Mouse (Mus musculus): Measurements from ENCODE around the gene Rel.
"Not testable (repeated sequence)": the region's sequence is repeated elsewhere in the genome, so short reads cannot be mapped to it uniquely, and the experiment has no call there.

Gene Rel

DNA sequence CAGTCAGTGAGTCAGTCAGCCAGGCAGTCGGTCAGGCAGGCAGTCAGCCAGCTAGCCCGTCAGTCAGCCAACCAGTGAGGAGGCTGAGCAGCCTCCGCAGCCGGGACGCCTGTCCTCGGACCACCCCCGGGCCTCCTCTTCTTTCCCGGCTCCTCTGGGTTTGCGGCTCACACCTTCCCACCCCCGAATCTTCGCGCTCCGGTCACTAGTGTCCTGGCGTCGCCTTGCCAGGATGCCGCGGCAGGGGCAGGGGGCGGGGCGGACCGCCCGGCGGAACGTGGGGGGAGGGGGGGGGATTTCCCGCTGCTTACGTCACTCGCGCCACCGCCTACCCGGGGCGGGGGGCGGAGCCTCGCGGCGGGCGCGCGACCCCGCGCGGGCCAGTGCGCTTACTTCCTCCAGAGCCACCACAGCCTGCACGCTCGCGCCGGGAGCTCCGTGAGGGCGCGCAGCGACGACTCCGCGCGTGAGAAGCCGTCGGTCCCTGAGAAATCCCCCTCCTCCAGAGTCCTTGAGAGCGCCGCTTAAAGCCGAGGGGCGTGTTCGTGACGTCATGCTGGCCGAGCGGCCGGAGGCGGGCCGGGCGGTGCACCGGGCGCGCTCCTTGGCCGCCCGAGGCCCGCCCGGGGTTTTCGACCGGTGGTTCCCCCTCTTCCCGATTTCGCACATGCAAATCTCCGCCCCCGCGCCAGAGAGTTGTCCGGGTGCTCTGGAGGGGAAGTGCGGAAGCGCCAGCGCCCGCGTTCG lies at the start of gene Rel:
Gene Rel, minus strand, starts transcription at position 211 of the 747 bp plus-strand sequence.
- DNase-seq, result peak; percentile 89

DNA sequence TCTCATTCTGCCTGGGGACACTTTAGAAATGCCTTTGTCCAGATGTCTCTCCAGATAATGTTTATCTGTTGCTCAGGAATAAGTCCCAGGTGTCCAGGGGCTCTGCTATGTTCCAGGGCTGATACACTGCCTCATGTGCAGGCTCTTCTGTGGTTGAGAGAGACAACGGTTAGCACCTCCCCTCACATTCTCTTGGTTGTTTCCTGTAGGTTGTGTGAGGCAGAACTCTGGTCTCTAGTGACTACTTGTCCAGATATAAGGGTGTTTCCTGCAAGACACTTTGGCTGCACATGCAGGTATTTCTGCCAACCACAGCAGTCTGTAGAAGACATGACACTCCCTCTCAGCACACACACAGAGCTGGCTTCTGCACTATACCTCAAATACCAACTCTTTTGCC lies 48.0 kb upstream of the Rel start:
- no peak for DNase-seq

DNA sequence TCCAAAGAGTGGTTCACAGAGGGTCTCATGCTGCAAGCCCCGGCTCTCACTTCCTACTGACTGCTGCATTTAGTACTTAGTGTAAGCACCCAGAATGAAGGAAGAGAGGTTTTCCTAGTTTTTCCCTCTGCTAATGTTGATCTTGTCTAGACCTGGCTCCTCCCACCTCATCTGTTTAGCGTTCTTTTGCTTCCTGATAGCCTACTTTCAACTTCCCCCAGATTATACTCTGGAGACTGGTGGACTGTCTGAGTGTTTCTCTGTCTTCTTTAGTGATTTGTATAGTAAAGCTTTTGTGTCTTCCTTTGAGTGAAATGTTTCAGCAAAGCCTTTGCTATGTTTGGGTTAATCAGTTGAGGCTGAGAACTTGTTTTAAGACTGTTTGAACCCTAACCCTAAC lies 40.0 kb upstream of the Rel start:
- DNase-seq, result no peak

DNA sequence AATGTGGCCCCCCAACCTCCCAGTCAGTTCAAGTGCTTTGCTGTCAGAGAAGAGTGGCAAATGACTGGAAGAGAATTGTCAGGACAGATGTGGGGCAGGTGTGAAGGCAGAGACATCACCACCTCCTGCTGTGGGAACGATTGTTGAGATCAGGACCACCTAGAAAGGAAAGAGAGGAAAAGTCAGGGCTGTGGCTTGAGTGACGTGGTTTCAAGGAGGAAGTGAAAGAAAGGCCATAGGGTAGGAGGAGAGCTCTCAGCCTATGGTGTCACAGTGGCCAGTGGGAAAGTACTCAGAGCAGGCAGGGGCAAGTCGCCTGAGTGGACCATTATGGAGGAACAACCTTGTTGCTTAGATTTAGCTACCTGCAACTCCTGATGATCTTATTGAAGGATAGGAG lies 34.9 kb upstream of the Rel start:
- no peak for DNase-seq

DNA sequence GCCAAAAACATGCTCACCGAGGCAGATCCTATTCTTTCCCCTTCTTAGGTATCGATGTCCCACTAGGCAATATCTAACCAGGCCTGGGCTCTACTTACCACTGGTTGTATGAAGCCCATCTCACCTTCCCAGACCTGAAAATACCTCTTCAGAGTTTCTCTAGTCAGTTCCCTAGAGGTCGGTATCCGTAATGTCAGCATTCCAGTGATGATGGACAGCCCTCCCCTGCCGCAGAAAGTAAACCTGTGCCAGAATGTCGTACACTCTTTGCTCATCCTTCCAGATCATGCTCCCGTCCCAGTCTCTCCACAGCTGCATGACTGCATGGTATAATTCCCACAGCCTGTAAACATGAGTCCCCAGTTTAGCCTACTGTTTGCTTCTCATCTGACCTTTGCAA lies 32.4 kb upstream of the Rel start:
- DNase-seq, result no peak

DNA sequence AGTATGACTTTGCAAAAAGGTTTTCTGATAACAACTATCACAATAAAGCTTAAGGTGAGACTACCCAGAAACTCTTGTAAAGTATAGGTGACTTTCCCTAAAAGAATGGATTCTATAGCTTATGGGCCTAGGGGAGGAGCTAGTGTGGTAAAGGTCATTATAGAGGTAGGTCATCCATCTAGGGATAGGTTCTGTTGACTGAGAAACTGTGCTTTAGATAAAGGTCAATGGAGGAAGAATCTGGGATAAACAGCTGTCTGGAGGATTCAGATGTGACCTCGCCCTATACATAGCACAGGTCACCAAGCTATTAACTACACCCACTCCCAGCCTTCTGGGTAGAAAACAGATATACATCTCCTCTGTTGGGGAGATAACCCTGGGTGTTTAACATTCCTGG lies 31.5 kb upstream of the Rel start:
- DNase-seq, result no peak

DNA sequence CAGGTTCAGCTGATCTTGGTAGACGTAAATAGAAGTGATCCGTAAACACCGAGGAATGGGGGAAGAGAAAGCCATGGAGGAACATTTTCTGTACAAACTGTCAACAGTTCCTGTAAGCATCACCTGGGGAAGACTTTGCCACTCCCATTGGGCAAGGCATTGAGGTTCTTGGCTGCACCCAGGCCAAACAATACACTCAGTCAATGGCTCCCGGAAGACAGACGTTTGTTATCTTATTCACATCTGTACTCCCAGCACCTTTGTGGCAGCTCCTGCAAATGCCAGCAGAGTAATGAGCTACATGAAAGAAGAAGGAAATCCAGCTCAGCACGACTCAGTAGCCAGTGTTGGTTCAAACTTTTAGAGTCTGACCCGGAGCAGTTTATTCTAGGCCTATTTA lies 31.1 kb upstream of the Rel start:
- DNase-seq, result no peak

DNA sequence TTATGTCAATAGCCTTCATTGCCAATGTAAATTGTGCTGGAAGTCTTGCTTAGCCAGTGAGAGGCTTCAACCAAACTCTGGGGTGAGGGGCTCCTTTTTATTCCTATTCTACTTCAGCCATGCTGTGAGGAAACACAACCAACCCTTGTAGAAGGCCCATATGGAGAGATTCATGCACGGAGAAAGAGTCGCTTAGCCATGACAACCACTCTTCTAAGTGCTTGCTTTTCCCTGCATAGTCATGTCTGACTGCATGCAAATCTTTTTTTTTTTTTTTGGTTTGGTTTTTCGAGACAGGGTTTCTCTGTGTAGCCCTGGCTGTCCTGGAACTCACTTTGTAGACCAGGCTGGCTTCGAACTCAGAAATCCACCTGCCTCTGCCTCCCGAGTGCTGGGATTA lies 12.9 kb upstream of the Rel start:
- not testable (repeated sequence) for DNase-seq

DNA sequence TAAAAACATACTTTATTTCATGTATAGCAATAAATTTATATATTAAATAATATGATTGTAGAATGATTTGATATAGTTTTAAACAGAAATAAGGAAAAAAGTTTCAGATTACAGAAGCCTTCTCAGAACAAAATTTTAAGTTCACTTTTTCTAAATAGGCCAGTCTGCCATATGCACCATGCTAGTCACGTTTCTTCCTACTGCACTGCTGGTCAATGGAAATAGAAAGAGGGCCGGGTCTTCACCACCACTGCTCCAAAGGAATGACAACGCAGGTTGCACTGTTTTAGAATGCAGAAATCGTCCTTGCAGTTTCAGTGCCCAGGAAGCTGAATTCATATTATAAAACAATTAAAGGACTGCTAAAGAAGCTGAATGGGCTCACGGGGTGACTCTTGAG lies 12.3 kb upstream of the Rel start:
- DNase-seq, result no peak

DNA sequence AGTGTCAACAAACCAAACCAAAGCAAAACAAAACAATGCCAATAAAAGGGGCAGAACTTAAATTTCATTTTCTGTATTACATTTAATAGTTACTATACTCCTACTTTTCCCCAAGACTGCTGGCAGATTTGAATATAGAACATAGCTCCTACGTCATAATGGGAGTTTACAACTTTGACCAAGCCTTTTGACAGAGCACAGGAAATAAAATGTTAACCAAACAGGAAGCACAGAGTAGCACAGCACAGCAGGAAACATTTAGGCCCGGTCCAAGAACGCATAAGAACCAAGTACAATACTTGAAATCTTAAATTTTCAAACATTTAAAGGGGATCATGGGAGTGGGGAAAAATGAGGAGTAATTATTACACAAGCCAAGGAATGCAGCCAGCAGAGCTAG lies 11.3 kb upstream of the Rel start:
- no peak for DNase-seq

DNA sequence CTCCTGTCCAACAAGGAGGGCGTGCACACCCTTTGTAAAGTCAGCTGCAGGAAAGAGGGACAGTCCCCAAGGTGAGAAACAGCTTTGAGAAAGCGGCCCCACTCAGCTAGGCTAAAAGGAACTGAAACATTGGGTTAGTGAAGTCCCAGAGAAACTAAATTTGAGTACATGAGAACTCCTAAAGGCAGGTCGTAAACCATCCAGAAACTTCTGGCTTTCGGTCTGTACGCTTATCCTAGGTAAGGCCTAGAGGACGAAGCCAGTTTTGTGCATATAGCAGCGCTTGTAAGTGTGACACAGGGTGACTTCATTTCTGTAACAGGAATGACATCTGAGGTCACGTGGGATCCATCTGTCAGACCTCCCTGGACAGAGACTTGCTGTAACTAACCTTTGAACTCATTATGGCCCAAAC lies 8.0 kb upstream of the Rel start:
- DNase-seq, result no peak

DNA sequence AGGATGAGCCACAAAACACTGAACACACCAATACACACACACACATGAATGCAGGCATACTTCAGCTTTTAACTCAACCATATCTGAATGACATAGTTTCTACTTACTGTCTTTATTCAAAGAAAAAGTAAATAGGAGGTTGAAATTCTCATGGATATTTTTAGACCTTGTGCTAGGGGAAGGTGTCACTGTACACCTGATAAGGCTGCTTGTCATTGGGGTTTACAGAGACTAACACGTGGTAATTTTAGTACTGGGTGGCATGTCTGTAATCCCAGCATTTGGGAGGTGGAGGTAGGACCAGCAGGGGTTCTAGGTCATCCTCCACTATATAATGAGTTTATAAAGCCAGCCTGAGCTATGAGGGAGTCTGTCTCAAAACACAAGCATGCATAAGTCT lies 1.7 kb upstream of the Rel start:
- no peak for DNase-seq

DNA sequence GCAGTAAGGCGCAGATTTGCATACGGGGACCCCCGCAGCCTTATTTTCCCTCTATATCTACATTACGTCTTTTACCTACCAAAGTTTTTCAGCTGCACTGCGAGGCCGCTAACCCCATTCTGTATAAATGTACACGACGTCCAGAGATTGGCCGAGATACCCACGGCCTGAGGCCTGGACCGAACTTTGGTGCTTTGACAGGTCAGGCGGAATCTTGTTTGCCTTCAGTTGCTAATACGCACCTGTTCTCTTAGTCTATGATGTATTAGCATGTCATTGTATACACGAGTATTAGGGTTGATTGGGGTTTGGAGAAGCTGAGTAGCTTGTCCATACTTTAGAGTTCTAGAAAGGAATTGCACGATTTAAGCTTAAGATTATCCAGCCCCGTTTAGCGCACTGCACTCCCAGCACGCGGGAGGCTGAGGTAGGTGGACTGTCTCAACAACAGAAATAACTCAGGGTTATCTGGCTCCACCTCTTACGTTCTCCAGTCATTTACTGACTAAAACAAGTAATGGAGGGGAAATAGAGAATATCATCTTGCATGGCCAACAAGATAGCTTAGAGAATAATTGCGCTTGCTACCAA lies 832 bp upstream of the Rel start:
- DNase-seq, result no peak

DNA sequence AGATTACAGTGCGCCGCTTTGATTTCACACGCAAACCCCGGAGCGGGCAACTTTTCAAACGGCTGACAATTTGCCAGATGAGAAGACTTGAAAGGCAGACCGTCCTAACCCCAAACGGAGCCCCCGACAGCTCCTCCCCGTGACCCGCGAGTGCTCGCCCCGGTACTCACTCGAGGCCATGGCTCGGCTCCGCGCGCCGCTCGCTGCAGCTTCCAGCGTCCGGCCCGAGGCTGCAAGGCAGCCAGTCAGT lies 335 bp downstream of the Rel start:
- DNase-seq, result no peak

DNA sequence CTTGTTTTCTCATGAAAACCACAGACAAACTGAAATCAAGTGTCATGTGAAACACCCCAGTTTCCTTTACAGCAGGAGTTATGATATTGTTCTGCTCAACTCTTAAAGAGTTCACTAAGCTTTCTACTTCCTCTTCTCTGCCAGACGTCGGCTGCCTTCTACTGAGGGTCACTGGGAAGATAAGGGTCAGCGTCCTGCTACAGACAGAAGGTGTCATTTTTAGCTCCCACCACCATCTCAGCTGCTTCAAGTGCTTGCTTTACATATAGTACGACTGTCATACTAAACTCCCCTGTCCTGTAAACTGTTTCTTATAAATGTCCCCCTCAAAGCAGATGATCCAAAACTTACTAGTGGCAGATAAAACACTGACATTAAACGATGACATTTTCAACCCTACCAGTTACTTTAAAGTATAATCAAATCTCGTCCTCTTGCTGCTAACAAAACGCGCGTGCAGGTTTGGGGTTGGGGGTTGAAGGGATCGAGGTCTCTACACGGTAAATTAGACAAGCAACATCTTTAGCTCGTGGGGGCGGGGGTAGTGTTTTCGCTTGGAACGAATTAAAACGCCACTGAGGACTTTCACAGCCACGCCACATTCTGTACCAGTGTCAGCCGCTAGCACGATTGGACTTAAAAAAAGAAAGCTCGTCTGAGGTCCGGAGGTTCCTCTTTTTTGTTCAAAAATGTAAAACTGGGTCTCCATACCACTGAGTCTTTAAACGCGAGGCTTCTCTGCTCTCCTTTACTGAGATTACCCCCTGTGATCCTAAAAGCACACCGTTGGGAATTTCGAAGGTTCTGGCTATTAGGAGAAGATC lies 872 bp downstream of the Rel start:
- DNase-seq, result peak; percentile 37

DNA sequence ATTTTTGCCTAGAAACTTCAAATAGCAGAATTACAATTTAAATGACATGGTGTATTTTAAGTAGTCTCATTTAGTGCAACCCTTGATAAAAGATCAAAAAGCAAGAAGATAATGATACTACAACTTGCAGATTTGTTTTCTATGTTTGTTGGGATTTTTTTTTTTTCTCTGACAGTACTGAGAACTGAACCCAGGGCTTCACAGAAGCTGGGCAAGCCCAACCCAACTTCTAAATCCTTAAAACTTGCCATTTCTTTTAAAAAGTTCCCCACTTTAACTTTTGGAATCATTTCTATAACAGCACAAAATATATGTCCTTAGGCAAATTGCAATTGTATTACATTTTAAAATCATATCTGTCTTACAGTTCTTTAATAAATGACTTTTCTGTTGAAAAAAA lies 1.7 kb downstream of the Rel start:
- DNase-seq, result no peak

DNA sequence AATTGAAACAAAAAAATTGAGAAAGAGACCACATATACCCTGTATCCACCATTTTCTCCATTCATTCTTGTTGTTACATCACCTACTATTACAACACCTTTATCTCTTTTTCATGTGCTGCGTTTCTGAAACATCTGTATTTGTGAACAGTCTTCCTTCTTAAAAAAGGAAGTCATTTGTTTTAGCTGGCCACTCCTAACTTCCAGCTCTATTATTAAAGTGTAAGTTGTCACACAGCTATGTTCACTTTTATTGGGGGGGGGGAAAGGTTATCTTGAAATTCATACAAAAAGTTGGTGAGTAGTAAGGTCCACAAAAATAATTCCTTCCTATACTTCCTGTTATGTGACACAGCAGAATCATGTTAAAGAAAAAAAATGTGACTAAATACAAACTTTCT lies 2.8 kb downstream of the Rel start:
- no peak for DNase-seq

DNA sequence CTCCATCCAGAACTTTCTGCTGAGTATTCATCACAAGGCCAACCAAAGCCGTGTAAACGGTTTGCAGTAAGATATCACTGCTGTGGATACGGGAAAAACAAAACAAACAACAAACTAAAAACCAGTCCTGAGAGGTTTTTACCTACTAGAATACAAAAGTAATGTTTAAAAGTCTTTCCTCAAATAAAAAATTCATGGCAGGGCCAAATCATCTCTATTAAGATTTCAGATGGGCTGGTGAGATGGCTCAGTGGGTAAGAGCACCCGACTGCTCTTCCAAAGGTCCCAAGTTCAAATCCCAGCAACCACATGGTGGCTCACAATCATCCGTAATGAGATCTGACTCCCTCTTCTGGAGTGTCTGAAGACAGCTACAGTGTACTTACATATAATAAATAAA lies 3.4 kb downstream of the Rel start:
- not testable (repeated sequence) for DNase-seq

DNA sequence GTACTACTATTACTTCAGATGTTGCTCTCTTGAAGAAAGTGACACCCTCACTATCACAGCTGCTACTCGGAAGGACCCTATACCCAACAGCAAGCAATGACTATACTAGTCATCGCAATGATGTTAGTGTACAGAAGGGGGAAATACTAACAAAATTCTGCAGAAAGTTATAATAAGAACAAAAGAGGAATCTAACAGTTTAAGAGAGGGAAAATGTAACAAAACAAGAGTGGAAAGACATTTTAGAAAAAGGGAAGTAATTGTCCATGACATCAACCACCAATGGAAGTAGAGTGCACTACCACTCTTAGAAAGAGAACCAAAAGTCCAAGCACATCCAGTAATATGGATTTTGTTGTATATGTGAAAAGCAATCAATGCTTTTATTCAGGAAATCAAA lies 8.1 kb downstream of the Rel start:
- no peak for DNase-seq

DNA sequence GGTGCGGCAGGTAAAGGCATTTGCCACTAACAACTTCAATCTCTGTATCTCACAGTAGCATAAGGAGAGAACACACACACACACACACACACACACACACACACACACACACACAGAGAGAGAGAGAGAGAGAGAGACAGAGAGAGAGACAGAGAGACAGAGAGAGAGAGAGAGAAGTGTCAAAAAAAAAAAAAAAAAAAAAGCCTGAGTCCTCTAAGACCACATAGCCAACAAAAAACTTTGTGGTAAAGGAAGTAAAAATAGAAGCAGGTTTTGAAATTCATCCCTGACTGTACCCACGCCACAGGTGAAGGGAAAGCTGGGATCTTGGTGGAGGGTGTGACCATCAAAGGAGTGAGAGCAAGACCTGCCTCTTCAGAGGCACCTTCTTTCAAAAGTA lies 12.6 kb downstream of the Rel start:
- DNase-seq, result no peak

DNA sequence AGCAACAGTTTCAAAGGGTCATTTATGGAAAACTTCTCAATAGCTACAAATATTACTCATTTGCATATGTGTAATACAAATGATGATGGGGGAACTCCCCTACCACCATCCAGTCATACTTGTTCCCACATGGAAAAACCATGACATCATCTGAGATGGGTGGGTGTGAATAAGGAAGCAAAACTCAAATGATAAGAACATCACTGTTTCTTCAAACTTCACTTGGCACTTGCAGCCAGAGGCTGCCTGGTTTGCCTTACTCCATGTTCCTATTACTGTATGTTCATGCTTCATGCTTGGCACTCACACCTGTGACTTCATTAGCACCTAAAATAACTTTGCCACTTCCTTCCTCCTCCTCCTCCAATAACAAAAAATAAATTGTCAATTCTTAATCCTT lies 16.4 kb downstream of the Rel start:
- DNase-seq, result no peak

DNA sequence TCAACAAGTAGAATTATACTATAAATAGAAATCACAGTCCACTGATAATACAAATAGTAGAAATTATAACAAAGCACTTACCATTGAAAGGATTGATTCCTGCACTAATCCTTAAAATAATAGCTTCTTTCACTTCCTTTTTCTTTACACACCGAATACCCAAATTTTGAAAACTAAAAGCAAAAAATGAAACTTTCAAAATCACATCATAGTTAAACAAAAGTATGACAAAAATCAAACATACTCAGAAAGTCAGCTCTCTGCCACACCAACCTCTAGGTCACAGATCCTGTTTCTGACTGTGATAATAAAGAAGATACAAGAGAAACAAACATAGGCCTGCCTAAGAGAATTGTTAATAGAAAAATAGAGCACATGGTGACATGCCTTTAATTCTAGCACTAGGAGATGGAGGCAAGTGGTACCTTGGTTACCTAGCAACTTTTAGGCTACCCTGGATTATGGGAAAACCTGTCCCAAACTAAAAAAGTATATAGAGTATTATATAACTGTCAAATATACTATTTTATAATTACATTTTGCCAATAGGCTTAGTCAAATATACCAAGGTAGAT lies 17.5 kb downstream of the Rel start:
- DNase-seq, result no peak

DNA sequence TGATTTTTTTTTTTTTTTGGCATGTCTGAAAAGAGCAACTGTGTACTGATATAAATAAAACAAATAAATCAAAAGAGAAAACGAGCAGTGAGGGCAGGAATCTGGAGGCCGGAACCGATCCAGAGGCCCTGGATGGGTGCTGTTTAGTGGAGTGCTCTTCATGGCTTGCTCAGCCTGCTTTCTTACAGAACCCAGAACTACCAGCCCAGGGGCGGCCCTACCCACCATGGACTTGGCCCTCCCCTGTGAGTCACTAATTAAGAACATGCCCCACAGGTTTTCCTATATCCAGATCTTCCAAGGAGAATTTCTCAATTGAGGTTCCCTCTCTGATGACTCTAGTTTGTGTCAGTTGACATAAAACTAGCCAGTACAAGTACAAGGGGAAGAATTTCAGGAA lies 24.7 kb downstream of the Rel start:
- DNase-seq, result no peak

DNA sequence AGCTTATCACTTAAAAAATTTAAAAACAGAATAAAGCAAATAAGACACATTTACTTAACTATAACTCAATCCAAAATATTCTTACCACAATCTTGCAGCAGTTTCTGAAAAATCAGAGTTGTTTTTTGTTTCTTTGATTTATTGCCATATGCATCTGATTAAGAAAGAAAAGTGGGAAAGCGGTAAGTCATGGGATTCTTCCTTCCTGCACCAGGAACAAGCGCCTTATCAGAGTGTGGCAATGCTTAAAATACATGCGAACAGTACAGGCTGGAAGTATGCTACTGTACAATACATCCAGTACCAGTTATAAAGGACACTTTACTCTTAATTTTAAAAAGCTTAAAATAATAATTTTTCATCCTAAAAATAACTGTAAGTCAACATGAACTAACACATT lies 26.4 kb downstream of the Rel start:
- no peak for DNase-seq
